Mouse (Mus musculus) neural tube, embryonic 12.5 days (tissue): Measurements from ENCODE around the gene Insyn1. TPM values are rescaled to one million over a fixed set of nuclear protein-coding genes. Genes with fewer than 3 reads are reported as not detected.
A peak's percentile ranks its signal among the peaks of the same experiment; 100 is the strongest.

Experiments
- ATAC-seq: fragments of 200-750 bp; cut with Nextera tagmentation; 2 replicates; pipeline ENCODE4 v1.8.0; 2017; ENCODE audit warnings: low read depth, mild to moderate bottlenecking, moderate TSS enrichment, moderate library complexity; ENCODE audit not compliant: low FRiP score
- H3K27ac ChIP-seq: fragments of 300-500 bp; sonication (generic); 2 replicates; pipeline ENCODE4 v1.5.1; 2016
- H3K27me3 ChIP-seq: fragments of 300-500 bp; sonication (generic); replicated peaks from 2 replicates; pipeline ENCODE4 v1.6.1; 2016; ENCODE audit warnings: mild to moderate bottlenecking
- H3K36me3 ChIP-seq: fragments of 300-500 bp; sonication (generic); 2 replicates; pipeline ENCODE4 v1.6.1; 2016; ENCODE audit warnings: mild to moderate bottlenecking
- H3K4me1 ChIP-seq: fragments of 300-500 bp; sonication (generic); 2 replicates; pipeline ENCODE4 v1.6.1; 2016
- H3K4me2 ChIP-seq: fragments of 300-500 bp; sonication (generic); replicated peaks from 2 replicates; pipeline ENCODE4 v1.6.1; 2016; ENCODE audit warnings: mild to moderate bottlenecking
- H3K4me3 ChIP-seq: fragments of 300-500 bp; sonication (generic); 2 replicates; pipeline ENCODE4 v1.5.1; 2016
- H3K9ac ChIP-seq: fragments of 300-500 bp; sonication (generic); 2 replicates; pipeline ENCODE4 v1.6.1; 2016; ENCODE audit warnings: mild to moderate bottlenecking
- H3K9me3 ChIP-seq: fragments of 300-500 bp; sonication (generic); 2 replicates; pipeline ENCODE4 v1.6.1; 2016; ENCODE audit warnings: mild to moderate bottlenecking
- WGBS: fragments of 180-500 bp; shearing (Covaris S2); methylation state at CpG from one replicate; pipeline ENCODE4 v1.1.7; 2016; 5-methylcytosine and 5-hydroxymethylcytosine counted together
- polyA plus RNA-seq: library from polyadenylated mRNA; unstranded; fragments of >200 nt; fragmentation: Nextera tagmentation; extraction: Ambion mirVana; gene quantifications from 2 replicates; pipeline ENCODE4 v1.2.1, GENCODE M21; 2016

Insyn1 gene
- 6.8 and 7.9 TPM in 2 replicates for polyA plus RNA-seq

DNA sequence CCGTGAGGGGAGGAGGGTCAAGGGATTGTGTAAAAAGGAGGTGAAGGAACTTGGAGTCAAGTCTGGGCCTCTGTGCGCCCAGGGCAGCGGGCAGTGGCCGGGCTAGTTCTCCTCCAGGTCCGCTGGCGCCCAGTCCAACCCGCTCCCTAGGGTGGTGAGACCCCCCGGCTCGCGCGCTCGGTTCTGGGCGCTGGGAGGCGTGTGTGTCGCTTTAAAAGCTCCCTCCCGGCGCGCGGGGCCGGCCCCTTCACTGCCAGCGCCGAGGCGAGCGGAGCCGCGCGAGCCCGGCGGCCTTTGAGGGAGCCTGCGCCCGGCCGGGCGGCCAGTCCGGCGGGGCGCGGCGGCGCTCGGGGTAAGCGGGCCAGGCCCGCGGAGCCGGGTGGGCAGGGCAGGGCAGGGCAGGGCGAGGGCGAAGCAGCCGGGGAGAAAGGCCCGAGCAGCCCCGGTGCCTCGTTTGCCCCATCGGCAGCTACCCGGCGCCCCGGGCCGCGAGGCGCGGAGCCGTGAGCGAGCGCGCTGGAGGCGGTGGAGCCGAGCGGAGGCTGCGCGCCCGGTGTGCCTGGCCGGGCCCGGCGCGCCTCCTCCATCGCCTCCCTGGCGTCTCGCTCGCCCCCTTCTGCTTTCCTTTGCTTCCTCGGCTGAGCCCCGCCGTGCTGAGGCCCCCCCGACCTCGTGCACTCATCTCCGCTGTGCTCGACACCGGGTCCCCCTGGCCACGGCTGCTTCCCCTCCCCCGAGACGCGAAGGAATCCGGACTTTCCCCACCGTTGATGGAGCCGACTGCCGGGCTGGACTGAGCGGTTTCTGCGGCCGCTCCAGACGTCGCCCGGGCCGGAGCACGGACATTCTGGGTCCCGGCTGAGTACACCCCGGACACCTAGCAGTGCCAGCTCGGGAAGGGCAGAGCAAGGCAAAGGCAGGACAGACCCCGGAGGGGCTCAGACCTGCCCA, at the start of gene Insyn1:
Insyn1 (plus strand) TSS at position 753 of the 951 bp plus-strand sequence.
- Histone ChIP-seq H3K36me3 (no peaks in the 10 kb centered on the region), H3K9ac (peak within 1 kb of the TSS; percentile 85), H3K27ac (peak within 1 kb of the TSS; percentile 64; the same call in 1 of the 2 replicates), H3K4me3 (peak within 1 kb of the TSS; percentile 71), H3K9me3 (no peaks in the 10 kb centered on the region), H3K27me3 (peaks cover 35% of the 10 kb centered on the region), H3K4me1 (peaks cover 16% of the 10 kb centered on the region), H3K4me2 (peak within 1 kb of the TSS; percentile 98)
- ATAC-seq = peak; percentile 63
- WGBS = under 1% methylated on average over 78 of the region's 104 CpGs

DNA sequence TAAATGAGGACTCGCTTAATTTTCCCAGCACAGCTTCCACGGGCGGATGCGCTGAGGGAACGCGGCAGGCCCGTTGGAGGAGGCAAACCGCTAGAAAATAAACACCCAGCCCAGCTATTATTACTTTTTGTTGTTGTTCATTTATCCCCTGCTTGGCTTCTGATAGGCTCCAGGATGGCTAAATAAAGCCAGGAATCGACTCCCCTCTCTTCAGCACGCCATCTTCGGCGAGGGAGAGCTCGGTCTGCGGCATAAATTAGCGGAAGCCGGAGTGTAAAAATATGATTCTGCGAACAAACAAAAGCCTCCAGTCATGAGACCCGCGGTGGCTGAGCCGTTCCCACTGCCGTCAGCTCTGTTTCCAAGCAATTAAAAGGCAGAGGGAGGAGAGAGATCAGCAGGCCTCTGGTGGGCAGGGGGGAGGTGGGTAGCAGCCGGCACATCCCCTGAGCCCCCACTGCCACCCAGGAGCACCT, 49.4 kb upstream of the Insyn1 start:
- Histone ChIP-seq H3K4me3 (no peak overlapping the region), H3K4me2 (peak overlapping the region; percentile 25), H3K27me3 (no peaks in the 10 kb centered on the region), H3K4me1 (peaks cover 20% of the 10 kb centered on the region), H3K9ac (peak overlapping the region; percentile 8; the same call in 1 of the 2 replicates), H3K27ac (no peak overlapping the region), H3K9me3 (no peaks in the 10 kb centered on the region), H3K36me3 (no peaks in the 10 kb centered on the region)
- 0 out of 2 replicates have a peak, but pooled peaks have one; percentile 53 for ATAC-seq
- WGBS = 59% methylated on average over 22 of the region's 22 CpGs

DNA sequence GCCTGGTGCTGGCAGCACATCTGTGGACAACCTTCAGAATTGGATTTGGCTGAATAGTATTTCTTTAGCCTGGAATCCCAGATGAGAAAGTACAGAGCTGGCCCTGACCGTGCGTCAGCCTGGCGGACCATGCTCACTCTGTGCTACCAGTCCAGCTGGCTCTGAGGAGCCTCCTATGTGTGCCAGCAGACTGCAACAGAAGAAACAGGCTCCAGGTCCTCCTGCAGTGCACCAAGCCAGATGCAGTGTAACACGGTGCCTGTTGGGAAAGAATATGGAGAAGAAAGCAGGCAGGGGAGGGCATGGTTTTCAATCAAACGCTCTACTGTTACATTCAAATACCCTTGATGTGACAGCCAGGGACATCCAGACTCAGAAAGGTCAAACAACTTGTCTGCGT, 48.3 kb upstream of the Insyn1 start:
- Histone ChIP-seq H3K4me2 (no peak overlapping the region), H3K9me3 (no peaks in the 10 kb centered on the region), H3K4me1 (peaks cover 20% of the 10 kb centered on the region), H3K27ac (no peak overlapping the region), H3K36me3 (no peaks in the 10 kb centered on the region), H3K4me3 (no peak overlapping the region), H3K27me3 (no peaks in the 10 kb centered on the region), H3K9ac (no peak overlapping the region)
- ATAC-seq = no peak
- WGBS = 89% methylated on average over 6 of the region's 6 CpGs

DNA sequence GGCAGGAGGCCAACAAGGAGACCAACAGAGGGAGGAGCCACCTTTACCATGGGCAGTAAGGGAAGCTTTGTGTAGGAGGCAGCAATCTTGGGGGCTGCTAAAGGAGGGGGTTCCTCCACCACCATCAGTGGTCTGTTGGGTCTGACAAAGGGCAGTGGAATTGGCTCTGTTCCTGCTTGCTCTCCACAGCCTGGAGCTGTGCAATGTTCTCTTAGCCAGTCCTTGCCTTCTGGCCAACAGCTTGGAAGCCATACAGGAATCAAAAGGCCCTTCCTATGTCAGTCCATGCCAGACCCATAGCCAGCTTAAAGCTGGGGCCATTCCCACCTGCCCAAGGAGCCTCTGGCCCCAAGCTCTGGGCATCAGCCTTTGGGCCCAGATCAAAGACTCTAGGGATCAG, 47.8 kb upstream of the Insyn1 start:
- peaks cover 20% of the 10 kb centered on the region for H3K4me1 ChIP-seq
- no peaks in the 10 kb centered on the region for H3K27me3 ChIP-seq
- no peak overlapping the region for H3K4me2 ChIP-seq
- H3K9ac ChIP-seq = no peak overlapping the region
- no peaks in the 10 kb centered on the region for H3K36me3 ChIP-seq
- H3K9me3 ChIP-seq = no peaks in the 10 kb centered on the region
- H3K4me3 ChIP-seq = no peak overlapping the region
- ATAC-seq = no peak
- H3K27ac ChIP-seq = no peak overlapping the region

DNA sequence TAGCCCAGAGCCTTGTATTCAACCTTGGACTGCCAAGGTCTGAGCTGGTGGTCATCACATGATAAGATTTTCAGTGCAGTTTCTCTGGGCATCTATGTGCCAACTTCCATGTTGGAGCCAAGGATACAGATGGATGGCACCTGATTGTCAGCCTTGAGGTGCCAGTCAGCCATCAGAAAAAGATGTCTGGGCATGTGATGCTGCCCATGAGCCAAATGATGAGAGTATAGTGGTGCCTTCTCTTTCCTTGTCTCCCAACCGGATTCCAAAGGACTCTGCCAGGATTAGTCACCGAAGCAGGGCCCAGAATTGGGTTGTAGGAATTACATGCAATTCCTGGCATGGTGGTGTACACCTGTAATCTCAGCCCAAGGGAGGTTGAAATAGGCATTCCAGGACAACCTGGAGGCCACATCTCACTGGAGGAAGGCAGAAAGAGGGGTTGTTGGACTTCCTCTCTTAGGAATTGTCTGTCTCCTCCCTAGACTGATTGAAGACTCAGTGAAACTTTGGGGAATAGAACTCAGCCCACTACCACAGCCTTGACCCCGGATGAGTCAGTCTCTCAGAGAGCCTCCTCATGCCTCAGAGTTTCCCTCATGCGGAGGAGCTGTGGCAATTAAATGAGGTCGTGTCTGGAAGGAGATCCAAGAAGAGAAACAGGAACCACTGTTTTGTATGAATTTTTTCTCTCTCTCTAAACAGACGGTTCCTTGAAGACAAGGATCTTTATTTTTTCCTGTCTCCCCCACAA, 46.9 kb upstream of the Insyn1 start:
- H3K27ac ChIP-seq = no peak overlapping the region
- ATAC-seq = no peak
- no peaks in the 10 kb centered on the region for H3K36me3 ChIP-seq
- H3K9ac ChIP-seq = no peak overlapping the region
- H3K27me3 ChIP-seq = no peaks in the 10 kb centered on the region
- 71% methylated on average over 6 of the region's 6 CpGs for WGBS
- H3K4me2 ChIP-seq = no peak overlapping the region
- H3K9me3 ChIP-seq = no peaks in the 10 kb centered on the region
- peaks cover 20% of the 10 kb centered on the region for H3K4me1 ChIP-seq
- H3K4me3 ChIP-seq = no peak overlapping the region

DNA sequence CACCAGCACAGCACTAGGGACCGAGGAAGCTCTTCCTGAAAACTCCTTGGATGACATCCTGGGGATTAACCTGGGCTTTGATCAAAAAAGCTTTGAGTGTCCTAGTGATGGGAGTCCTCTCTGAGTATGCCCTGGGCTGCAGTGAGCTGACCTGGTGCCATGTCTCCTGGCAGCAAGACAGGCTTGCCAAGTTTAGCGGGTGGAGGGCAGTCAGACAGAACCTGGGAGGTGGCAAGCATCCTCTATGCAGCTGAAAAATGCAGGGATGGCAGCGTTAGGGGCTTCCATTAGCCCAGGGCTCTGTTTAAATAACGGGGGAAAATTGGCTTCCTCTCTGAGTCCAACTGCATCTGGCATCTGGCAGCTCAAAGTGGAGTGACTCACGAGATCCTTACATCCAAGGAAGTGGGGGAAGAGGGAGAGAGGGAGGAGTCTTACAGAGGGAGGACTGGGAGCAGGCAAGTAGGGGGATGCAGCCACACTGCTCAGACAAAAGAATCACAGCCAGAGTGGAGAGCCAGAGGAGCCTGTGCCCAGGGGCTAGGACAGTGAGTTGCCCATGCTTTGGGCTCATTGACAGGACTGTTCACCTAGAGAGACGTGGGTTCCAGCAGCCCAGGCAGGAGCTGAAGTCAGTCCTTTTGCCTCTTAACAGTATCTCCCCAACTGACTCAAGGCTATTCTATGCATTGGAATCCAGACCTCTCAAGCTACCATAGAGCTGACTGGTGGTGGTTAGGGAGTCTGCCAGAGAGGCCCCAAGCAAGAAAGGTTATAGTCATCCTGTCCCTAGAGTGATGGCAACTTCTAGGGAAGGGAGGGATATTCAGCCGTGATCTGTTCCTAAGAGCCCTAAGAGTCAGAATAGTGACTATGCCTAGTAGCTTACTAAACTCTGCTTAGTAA, 46.0 kb upstream of the Insyn1 start:
- H3K27me3 ChIP-seq = no peaks in the 10 kb centered on the region
- no peak overlapping the region for H3K4me2 ChIP-seq
- no peak overlapping the region for H3K9ac ChIP-seq
- no peak overlapping the region for H3K27ac ChIP-seq
- WGBS = 61% methylated on average over 7 of the region's 7 CpGs
- H3K4me1 ChIP-seq = peaks cover 20% of the 10 kb centered on the region
- no peaks in the 10 kb centered on the region for H3K36me3 ChIP-seq
- no peak overlapping the region for H3K4me3 ChIP-seq
- no peak for ATAC-seq
- H3K9me3 ChIP-seq = no peaks in the 10 kb centered on the region

DNA sequence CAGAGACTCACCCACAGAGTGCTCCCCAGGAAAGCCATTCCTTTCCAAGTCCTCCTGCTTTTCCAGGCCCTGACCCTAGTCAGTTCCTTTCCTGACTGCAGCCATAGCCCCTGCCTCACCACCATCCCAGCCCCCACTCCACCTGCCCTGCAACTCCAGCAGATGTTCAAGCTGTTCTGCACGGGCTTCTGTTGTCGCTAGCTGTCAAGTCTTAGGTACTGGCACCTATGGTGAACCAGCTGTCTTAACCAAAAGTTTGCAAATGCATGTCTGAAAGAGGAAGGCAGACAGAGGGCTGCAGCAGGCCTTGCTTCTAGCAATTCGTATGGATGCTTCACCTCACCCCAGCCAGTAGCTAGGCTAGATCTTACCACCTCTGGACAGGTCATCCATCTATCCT, 45.3 kb upstream of the Insyn1 start:
- H3K4me1 ChIP-seq = peaks cover 16% of the 10 kb centered on the region
- no peak overlapping the region for H3K4me2 ChIP-seq
- H3K9me3 ChIP-seq = no peaks in the 10 kb centered on the region
- no peaks in the 10 kb centered on the region for H3K27me3 ChIP-seq
- H3K9ac ChIP-seq = no peak overlapping the region
- no peaks in the 10 kb centered on the region for H3K36me3 ChIP-seq
- ATAC-seq = no peak
- no peak overlapping the region for H3K4me3 ChIP-seq
- no peak overlapping the region for H3K27ac ChIP-seq
- 73% methylated on average over 3 of the region's 3 CpGs for WGBS

DNA sequence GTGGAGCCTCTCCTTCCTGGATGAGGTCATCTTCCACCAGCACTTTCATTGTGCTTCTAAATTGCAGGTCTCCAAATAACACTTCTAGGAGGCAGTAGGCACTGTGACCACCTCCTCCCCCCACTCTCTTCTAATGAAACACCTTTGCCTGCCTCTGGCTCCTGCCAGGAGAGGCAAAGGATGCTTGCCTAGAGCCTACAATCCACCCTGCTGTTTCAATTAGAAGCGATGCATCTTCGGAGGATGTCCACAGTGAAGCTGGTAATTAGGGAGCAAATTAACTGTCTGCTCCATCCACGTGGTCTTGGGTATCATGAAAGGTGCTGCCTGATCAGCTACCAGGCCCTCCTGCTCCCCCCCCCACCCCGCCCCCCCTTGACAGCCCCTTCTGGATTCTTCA, 41.6 kb upstream of the Insyn1 start:
- no peak for ATAC-seq
- H3K27ac ChIP-seq = no peak overlapping the region
- no peak overlapping the region for H3K4me3 ChIP-seq
- H3K36me3 ChIP-seq = no peaks in the 10 kb centered on the region
- 39% methylated on average over 4 of the region's 4 CpGs for WGBS
- H3K9me3 ChIP-seq = no peaks in the 10 kb centered on the region
- H3K9ac ChIP-seq = no peak overlapping the region
- H3K4me1 ChIP-seq = no peaks in the 10 kb centered on the region
- H3K4me2 ChIP-seq = no peak overlapping the region
- no peaks in the 10 kb centered on the region for H3K27me3 ChIP-seq

DNA sequence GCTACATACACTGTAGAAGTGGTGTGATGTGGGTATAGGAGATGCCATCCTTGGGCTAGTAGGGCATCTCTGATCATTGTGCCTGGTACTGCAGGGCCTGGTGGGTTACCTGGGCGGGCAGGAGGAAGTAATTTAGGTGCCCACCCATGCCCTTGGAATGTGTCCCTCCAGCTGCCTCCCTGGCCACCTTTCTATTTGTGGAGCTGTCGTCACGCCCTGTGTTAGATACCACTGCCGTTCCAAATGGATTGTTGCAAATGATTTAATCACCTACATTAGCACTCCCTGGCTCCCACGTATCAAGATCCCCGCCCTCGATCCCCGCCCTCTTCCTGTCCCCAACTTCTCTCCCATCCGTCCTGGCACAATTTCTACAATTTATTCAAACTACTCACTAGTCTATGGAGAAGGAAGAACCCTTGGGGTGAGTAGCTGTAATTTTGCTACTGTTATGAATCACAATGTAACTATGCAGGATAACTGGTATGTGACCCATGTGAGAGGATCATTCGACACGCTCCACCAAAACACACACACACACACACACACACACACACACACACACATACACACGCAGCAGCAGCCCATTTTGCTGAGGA, 40.3 kb upstream of the Insyn1 start:
- Histone ChIP-seq H3K27me3 (no peaks in the 10 kb centered on the region), H3K36me3 (no peaks in the 10 kb centered on the region), H3K4me1 (no peaks in the 10 kb centered on the region), H3K4me3 (no peak overlapping the region), H3K27ac (no peak overlapping the region), H3K9ac (no peak overlapping the region), H3K4me2 (no peak overlapping the region), H3K9me3 (no peaks in the 10 kb centered on the region)
- no peak for ATAC-seq
- 77% methylated on average over 12 of the region's 12 CpGs for WGBS

DNA sequence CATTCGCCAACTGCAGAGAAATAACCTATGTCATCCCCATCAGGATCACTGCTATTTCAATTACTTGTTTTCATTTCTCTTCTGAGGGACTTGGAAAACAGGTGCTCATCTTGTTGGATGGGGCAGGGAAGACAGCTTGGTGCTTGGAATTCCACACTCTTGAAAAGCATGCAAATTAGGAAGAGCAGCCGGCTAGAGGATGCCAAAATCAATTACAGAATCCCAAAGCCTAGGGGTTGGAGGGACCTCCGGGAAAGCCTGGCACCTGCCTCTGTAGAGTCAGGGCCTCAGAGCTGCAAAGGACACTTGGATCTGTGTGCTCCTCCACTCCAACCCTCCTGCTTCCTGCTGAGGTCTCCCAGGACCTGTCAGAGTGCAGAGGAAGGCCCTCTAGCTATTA, 38.9 kb upstream of the Insyn1 start:
- Histone ChIP-seq H3K4me3 (no peak overlapping the region), H3K4me1 (no peaks in the 10 kb centered on the region), H3K27ac (no peak overlapping the region), H3K9me3 (no peaks in the 10 kb centered on the region), H3K27me3 (no peaks in the 10 kb centered on the region), H3K9ac (no peak overlapping the region), H3K4me2 (no peak overlapping the region), H3K36me3 (no peaks in the 10 kb centered on the region)
- 37% methylated on average over 3 of the region's 3 CpGs for WGBS
- ATAC-seq = no peak

DNA sequence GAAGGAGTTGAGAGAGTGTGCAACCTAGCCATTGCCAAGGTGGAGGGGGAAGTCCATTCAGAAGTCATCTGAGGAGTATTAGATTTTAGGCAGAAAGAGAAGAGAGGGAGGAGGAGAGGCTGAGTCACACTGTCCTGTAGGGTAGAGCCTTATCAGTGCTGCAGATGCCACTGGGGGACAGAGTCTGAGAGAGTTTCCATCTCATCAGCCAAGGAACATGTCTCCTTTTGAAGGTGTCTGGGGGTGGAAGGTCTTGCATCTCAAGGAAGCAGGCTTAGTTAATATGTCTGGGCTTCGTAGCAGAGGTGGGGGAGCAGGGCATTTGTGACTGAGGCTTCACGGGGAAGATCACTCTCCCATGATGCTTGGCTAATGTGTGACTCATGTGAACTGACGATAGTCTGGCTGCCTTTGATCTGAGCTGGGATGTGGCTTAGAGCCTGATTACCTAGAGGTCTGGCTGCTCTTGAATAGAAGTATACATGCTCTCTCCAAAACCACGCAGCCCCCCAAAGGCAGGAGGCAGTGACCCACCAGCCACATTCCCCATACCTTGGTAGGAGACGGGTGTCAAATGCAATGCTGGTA, 34.5 kb upstream of the Insyn1 start:
- H3K4me2 ChIP-seq = no peak overlapping the region
- H3K27ac ChIP-seq = no peak overlapping the region
- no peaks in the 10 kb centered on the region for H3K36me3 ChIP-seq
- no peak overlapping the region for H3K4me3 ChIP-seq
- H3K27me3 ChIP-seq = no peaks in the 10 kb centered on the region; the same call in 1 of the 2 replicates
- H3K9me3 ChIP-seq = no peaks in the 10 kb centered on the region
- no peak overlapping the region for H3K9ac ChIP-seq
- H3K4me1 ChIP-seq = peaks cover 20% of the 10 kb centered on the region
- WGBS = 85% methylated on average over 5 of the region's 5 CpGs
- no peak for ATAC-seq
